Mouse (Mus musculus) bone marrow macrophage, adult 2 months (primary cell): Measurements from ENCODE around the gene Wars. TPM values are rescaled to one million over a fixed set of nuclear protein-coding genes. Genes with fewer than 3 reads are reported as not detected.
"Not testable (repeated sequence)": the region's sequence is repeated elsewhere in the genome, so short reads cannot be mapped to it uniquely, and the experiment has no call there.

Experiments used
- H3K27ac ChIP-seq: 2 replicates; pipeline ENCODE4 v1.5.1; 2012; ENCODE audit warnings: low read depth, low read length; ENCODE audit not compliant: insufficient read depth
- H3K4me1 ChIP-seq: 2 replicates; pipeline ENCODE4 v1.6.1; 2012; ENCODE audit warnings: low read length; ENCODE audit not compliant: control insufficient read depth, insufficient read depth
- H3K4me3 ChIP-seq: 2 replicates; pipeline ENCODE4 v1.5.1; 2012; ENCODE audit warnings: mild to moderate bottlenecking, low read length, moderate library complexity; ENCODE audit not compliant: insufficient read depth
- CTCF ChIP-seq: IDR thresholded peaks from 2 replicates; pipeline ENCODE4 v1.5.1; 2012; ENCODE audit warnings: low read depth, mild to moderate bottlenecking, low read length, moderate library complexity
- POLR2A ChIP-seq: IDR thresholded peaks from 2 replicates; pipeline ENCODE4 v1.6.1; 2012; ENCODE audit warnings: mild to moderate bottlenecking, low read depth, low read length, borderline replicate concordance
- polyA plus RNA-seq: library from polyadenylated mRNA; stranded (reverse); fragments of >200 nt; gene quantifications from 2 replicates; pipeline ENCODE4 v1.2.4, GENCODE M21; 2012; ENCODE audit not compliant: missing spikeins, insufficient read depth, insufficient read length

Wars gene
- polyA plus RNA-seq, 1 experiment = 24.8 TPM

GRCm38 (mm10) chr12:108857589-108858184 lies 36.3 kb downstream of the Wars start:
- TF ChIP-seq POLR2A (no peak), CTCF (no peak)
- Histone ChIP-seq H3K4me3 (no peak overlapping the region), H3K4me1 (no peaks in the 10 kb centered on the region), H3K27ac (no peak overlapping the region)

- Histone ChIP-seq H3K27ac (no peak overlapping the region), H3K4me1 (no peaks in the 10 kb centered on the region), H3K4me3 (no peak overlapping the region)
- TF ChIP-seq POLR2A (no peak), CTCF (no peak)
Observed at GRCm38 (mm10) chr12:108857109-108857508, 36.9 kb downstream of the Wars start.

GRCm38 (mm10) chr12:108856186-108856585 lies 37.8 kb downstream of the Wars start:
- TF ChIP-seq POLR2A (no peak), CTCF (no peak)
- H3K4me1 ChIP-seq = peaks cover 7% of the 10 kb centered on the region
- no peak overlapping the region for H3K27ac ChIP-seq
- H3K4me3 ChIP-seq = no peak overlapping the region

GRCm38 (mm10) chr12:108855081-108855480 lies 38.9 kb downstream of the Wars start:
- Histone ChIP-seq H3K4me1 (peaks cover 7% of the 10 kb centered on the region), H3K27ac (no peak overlapping the region), H3K4me3 (no peak overlapping the region)
- TF ChIP-seq POLR2A (no peak), CTCF (no peak)

GRCm38 (mm10) chr12:108852822-108853221 lies 41.2 kb downstream of the Wars start:
- peaks cover 7% of the 10 kb centered on the region for H3K4me1 ChIP-seq
- TF ChIP-seq POLR2A = no peak
- no peak for TF ChIP-seq CTCF
- H3K27ac ChIP-seq = no peak overlapping the region
- no peak overlapping the region for H3K4me3 ChIP-seq

- H3K4me1 ChIP-seq = peaks cover 7% of the 10 kb centered on the region
- no peak overlapping the region for H3K27ac ChIP-seq
- TF ChIP-seq CTCF = no peak
- no peak for TF ChIP-seq POLR2A
- H3K4me3 ChIP-seq = no peak overlapping the region
Observed at GRCm38 (mm10) chr12:108850886-108851285, 43.1 kb downstream of the Wars start.

- Histone ChIP-seq H3K27ac (no peak overlapping the region), H3K4me1 (peaks cover 7% of the 10 kb centered on the region), H3K4me3 (no peak overlapping the region)
- TF ChIP-seq CTCF (no peak), POLR2A (no peak)
Observed at GRCm38 (mm10) chr12:108850129-108850528, 43.8 kb downstream of the Wars start.

- TF ChIP-seq POLR2A (no peak), CTCF (no peak)
Observed at GRCm38 (mm10) chr12:108849488-108850022, 44.4 kb downstream of the Wars start.

GRCm38 (mm10) chr12:108848033-108848432 lies 45.9 kb downstream of the Wars start:
- H3K4me3 ChIP-seq, H3K27ac ChIP-seq, H3K4me1 ChIP-seq: not testable (repeated sequence)

More at GRCm38 (mm10) chr12:108849488-108850022, 44.4 kb downstream of the Wars start:
- Histone ChIP-seq H3K27ac (no peak overlapping the region), H3K4me3 (no peak overlapping the region), H3K4me1 (peaks cover 7% of the 10 kb centered on the region)

- Histone ChIP-seq H3K27ac (no peak overlapping the region), H3K4me1 (no peaks in the 10 kb centered on the region), H3K4me3 (no peak overlapping the region)
- TF ChIP-seq POLR2A (no peak), CTCF (no peak)
Observed at GRCm38 (mm10) chr12:108842663-108843062, 51.3 kb downstream of the Wars start.

GRCm38 (mm10) chr12:108841181-108841580 lies 52.8 kb downstream of the Wars start:
- peaks cover 12% of the 10 kb centered on the region for H3K4me1 ChIP-seq
- TF ChIP-seq POLR2A = no peak
- no peak for TF ChIP-seq CTCF
- H3K4me3 ChIP-seq = no peak overlapping the region
- H3K27ac ChIP-seq = no peak overlapping the region
